Mouse (Mus musculus): ENCODE data around the gene Ly86. TPM values are rescaled to one million over a fixed set of nuclear protein-coding genes. Genes with fewer than 3 reads are reported as not detected.

Gene Ly86
- polyA plus RNA-seq, 1 experiment from 2014 or later, result 12.0 TPM

- H3K27me3 ChIP-seq, result no peaks in the 10 kb centered on the region
- no peaks in the 10 kb centered on the region for H3K36me3 ChIP-seq
- no peak overlapping the region for H3K4me2 ChIP-seq
- no peak for ATAC-seq (ENCODE audit: low FRiP score)
- no peaks in the 10 kb centered on the region for H3K9me3 ChIP-seq
- H3K4me3 ChIP-seq, result no peak overlapping the region
- H3K27ac ChIP-seq, result no peak overlapping the region
- no peak overlapping the region for H3K9ac ChIP-seq
- no peaks in the 10 kb centered on the region for H3K4me1 ChIP-seq (replicated peaks)
- 81% methylated on average over 4 of the region's 4 CpGs for WGBS
These were observed 14.0 kb upstream of the Ly86 start for GRCm38 (mm10) chr13:37330971-37331370.

DNA sequence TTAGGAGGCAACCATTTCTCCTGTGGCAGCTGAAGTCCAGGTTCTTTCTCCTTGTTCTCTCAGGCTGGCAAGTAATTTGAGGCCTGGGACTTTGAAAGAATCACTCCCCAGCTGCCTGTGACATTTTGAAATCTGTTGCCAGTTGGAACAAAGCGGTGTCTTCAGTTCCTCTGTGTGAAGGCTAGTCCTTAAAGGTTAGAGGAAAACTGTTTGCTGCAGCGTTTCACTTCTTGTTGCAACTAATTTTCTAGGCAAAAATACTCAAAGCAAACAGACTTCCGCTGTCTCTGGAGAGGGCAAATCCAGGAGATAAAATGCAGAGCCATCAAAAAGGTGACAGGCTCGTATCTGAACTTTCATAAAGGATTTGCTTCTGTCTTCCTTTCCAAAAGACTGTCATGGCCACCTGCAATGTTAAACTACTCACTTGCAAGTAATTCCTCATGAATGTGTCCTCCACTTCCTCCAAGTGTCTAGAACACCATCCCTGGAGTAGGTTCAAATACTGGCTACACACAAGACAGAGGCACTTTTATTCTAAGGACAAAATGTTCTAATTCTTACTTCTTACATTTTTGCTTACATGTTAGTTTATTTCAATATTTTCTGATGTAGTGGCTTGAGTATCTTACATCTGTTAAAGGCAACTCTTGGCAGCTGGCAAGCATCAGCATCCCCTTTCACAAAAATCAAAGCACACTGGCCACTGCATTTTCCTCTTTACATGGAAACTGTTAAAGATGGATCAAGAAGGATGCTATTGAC is 12.0 kb upstream of the Ly86 start:
- 86% methylated on average over 4 of the region's 4 CpGs for WGBS
- Histone ChIP-seq H3K4me1 (replicated peaks) (no peaks in the 10 kb centered on the region), H3K4me2 (no peak overlapping the region), H3K27me3 (no peaks in the 10 kb centered on the region), H3K9ac (no peak overlapping the region), H3K27ac (no peak overlapping the region), H3K9me3 (no peaks in the 10 kb centered on the region), H3K36me3 (no peaks in the 10 kb centered on the region), H3K4me3 (no peak overlapping the region)
- ATAC-seq (ENCODE audit: low FRiP score), result no peak

DNA sequence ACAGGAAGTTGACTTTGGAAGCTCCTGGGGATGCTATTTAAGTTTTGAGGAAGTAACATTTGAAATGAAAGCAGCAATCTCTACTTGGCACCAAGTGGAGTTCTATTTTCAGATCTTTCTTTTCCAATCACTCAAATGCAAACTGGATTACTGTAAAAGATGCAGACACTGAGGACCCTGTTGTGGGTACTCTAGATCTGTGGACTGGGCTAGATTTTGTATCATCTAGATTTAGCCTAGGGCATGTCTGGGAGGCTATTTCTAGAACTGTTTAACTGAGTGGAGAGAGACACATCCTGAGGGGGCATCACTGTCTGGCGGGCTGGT is 11.5 kb upstream of the Ly86 start:
- Histone ChIP-seq H3K36me3 (no peaks in the 10 kb centered on the region), H3K9ac (no peak overlapping the region), H3K27ac (no peak overlapping the region), H3K4me2 (no peak overlapping the region), H3K4me1 (replicated peaks) (no peaks in the 10 kb centered on the region), H3K27me3 (no peaks in the 10 kb centered on the region), H3K4me3 (no peak overlapping the region), H3K9me3 (no peaks in the 10 kb centered on the region)
- no peak for ATAC-seq (ENCODE audit: low FRiP score)
- WGBS, result 81% methylated on average over 1 of the region's 1 CpGs

- H3K27me3 ChIP-seq, result no peaks in the 10 kb centered on the region
- H3K36me3 ChIP-seq, result no peaks in the 10 kb centered on the region
- no peak overlapping the region for H3K4me2 ChIP-seq
- peaks cover 3% of the 10 kb centered on the region; the same call in 1 of the 2 replicates for H3K9me3 ChIP-seq
- H3K4me3 ChIP-seq, result no peak overlapping the region
- no peak overlapping the region for H3K27ac ChIP-seq
- WGBS, result 83% methylated on average over 4 of the region's 4 CpGs
- H3K4me1 ChIP-seq (replicated peaks), result no peaks in the 10 kb centered on the region
- ATAC-seq (ENCODE audit: low FRiP score), result no peak
- H3K9ac ChIP-seq, result no peak overlapping the region
These were observed 7.7 kb upstream of the Ly86 start for GRCm38 (mm10) chr13:37337269-37337668.

GRCm38 (mm10) chr13:37337871-37338270 is 7.1 kb upstream of the Ly86 start:
- H3K9ac ChIP-seq, result no peak overlapping the region
- peaks cover 3% of the 10 kb centered on the region; the same call in 1 of the 2 replicates for H3K9me3 ChIP-seq
- WGBS, result 83% methylated on average over 7 of the region's 7 CpGs
- H3K36me3 ChIP-seq, result no peaks in the 10 kb centered on the region
- no peaks in the 10 kb centered on the region for H3K4me1 ChIP-seq (replicated peaks)
- no peak for ATAC-seq (ENCODE audit: low FRiP score)
- no peak overlapping the region for H3K4me3 ChIP-seq
- H3K4me2 ChIP-seq, result no peak overlapping the region
- no peak overlapping the region for H3K27ac ChIP-seq
- H3K27me3 ChIP-seq, result no peaks in the 10 kb centered on the region

DNA sequence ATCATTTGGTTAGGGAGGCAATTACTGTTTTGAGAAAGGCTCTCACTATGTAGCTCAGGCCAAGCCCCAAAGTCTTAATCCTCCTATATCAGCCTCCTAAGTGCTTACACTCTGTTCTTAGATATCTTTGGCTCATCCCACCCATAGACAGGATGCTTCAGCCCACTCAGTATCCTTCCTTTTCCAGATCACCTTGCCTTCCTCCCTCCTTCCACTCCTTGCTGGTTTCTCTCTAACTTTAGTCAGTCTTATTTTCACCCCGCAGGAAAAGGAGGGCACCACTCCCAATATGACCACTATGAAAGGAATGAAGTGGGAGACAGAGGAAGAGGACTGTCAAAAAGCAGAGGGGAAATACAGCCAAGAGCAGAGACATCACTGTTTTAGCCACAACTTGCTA is 2.2 kb upstream of the Ly86 start:
- H3K9me3 ChIP-seq, result peaks cover 3% of the 10 kb centered on the region; the same call in 1 of the 2 replicates
- no peaks in the 10 kb centered on the region for H3K4me1 ChIP-seq (replicated peaks)
- no peaks in the 10 kb centered on the region for H3K36me3 ChIP-seq
- no peak overlapping the region for H3K4me3 ChIP-seq
- WGBS, result 80% methylated on average over 1 of the region's 1 CpGs
- no peak overlapping the region for H3K27ac ChIP-seq
- H3K27me3 ChIP-seq, result no peaks in the 10 kb centered on the region
- H3K9ac ChIP-seq, result no peak overlapping the region
- H3K4me2 ChIP-seq, result no peak overlapping the region
- no peak for ATAC-seq (ENCODE audit: low FRiP score)

DNA sequence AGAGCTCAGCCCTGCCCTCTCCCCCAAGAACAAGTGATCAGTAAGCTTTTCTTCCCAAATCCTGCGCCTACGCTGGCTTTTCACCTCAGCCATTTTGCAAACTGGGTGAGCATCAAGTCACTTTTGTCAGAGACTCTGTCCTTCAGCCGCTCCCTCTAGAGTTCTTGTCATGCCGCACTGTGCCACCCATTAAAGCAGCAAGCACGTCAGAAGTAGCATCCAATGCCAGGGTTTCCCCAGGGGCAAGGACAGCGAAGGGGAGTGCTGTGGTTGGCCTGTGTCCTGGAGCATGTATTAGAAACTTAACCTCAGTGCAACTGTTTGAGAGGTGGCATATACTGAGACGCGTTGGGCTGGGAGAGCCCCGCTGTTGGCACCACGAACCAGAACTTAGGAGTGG is 815 bp downstream of the Ly86 start:
- no peaks in the 10 kb centered on the region for H3K4me1 ChIP-seq (replicated peaks)
- no peaks in the 10 kb centered on the region for H3K27me3 ChIP-seq
- no peaks in the 10 kb centered on the region for H3K36me3 ChIP-seq
- H3K4me3 ChIP-seq, result no peak overlapping the region
- no peaks in the 10 kb centered on the region for H3K9me3 ChIP-seq
- no peak overlapping the region for H3K9ac ChIP-seq
- no peak overlapping the region for H3K4me2 ChIP-seq
- WGBS, result 91% methylated on average over 10 of the region's 10 CpGs
- ATAC-seq (ENCODE audit: low FRiP score), result no peak
- no peak overlapping the region for H3K27ac ChIP-seq

- no peaks in the 10 kb centered on the region for H3K27me3 ChIP-seq
- no peak overlapping the region for H3K4me2 ChIP-seq
- WGBS, result 86% methylated on average over 8 of the region's 8 CpGs
- ATAC-seq (ENCODE audit: low FRiP score), result no peak
- no peak overlapping the region for H3K4me3 ChIP-seq
- H3K9me3 ChIP-seq, result no peaks in the 10 kb centered on the region
- H3K36me3 ChIP-seq, result no peaks in the 10 kb centered on the region
- H3K4me1 ChIP-seq (replicated peaks), result no peaks in the 10 kb centered on the region
- H3K9ac ChIP-seq, result no peak overlapping the region
- no peak overlapping the region for H3K27ac ChIP-seq
These were observed 3.0 kb downstream of the Ly86 start for GRCm38 (mm10) chr13:37347871-37348595.

DNA sequence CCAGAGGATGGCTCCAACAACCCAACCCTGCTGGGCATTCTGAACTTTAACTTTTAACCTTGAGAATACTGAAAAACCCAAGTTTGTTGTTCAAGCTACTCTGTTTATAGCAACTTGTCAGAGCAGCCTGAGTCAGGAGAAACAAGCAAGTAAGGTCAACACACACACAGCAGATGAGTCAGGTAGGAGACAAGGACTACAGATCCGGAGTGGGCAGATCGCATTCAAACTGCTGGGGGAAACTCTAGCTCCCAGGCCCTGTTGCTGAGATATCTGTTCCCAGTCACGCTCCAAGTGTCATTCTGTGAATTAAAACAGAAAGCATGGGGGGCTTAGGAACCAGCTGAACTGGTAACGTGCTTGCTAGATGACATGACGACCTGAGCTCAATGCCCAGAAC is 4.0 kb downstream of the Ly86 start:
- H3K4me2 ChIP-seq, result no peak overlapping the region
- H3K4me1 ChIP-seq (replicated peaks), result no peaks in the 10 kb centered on the region
- H3K27ac ChIP-seq, result no peak overlapping the region
- H3K9me3 ChIP-seq, result no peaks in the 10 kb centered on the region
- H3K4me3 ChIP-seq, result no peak overlapping the region
- H3K9ac ChIP-seq, result no peak overlapping the region
- no peaks in the 10 kb centered on the region for H3K27me3 ChIP-seq
- no peak for ATAC-seq (ENCODE audit: low FRiP score)
- H3K36me3 ChIP-seq, result no peaks in the 10 kb centered on the region
- WGBS, result 83% methylated on average over 5 of the region's 5 CpGs

DNA sequence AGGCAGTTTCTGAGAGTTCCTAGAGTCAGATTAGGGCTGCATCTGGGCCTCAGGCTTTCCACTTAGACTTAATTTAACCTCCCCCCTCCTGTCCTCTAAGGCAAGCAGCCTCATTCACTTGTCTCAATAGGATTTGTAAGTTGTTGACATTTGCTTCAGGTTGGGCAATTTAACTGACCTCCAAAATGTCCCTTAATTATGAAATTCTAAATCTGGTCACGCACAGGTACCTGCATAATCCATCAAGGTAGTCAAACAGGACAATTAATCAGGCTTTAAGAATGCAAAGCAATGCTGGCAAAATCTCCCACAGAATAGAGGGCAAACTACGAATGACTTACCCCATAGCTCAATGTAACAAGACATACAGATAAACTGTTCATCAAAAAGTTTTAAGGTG is 8.0 kb downstream of the Ly86 start:
- Histone ChIP-seq H3K4me1 (replicated peaks) (no peaks in the 10 kb centered on the region), H3K9ac (no peak overlapping the region), H3K27ac (no peak overlapping the region), H3K9me3 (no peaks in the 10 kb centered on the region), H3K27me3 (no peaks in the 10 kb centered on the region), H3K4me2 (no peak overlapping the region), H3K4me3 (no peak overlapping the region), H3K36me3 (no peaks in the 10 kb centered on the region)
- WGBS, result 74% methylated on average over 2 of the region's 2 CpGs
- no peak for ATAC-seq (ENCODE audit: low FRiP score)

- ATAC-seq (ENCODE audit: low FRiP score), result no peak
- Histone ChIP-seq H3K4me1 (replicated peaks) (no peaks in the 10 kb centered on the region), H3K9me3 (no peaks in the 10 kb centered on the region), H3K27ac (no peak overlapping the region), H3K36me3 (no peaks in the 10 kb centered on the region), H3K4me3 (no peak overlapping the region), H3K4me2 (no peak overlapping the region), H3K27me3 (no peaks in the 10 kb centered on the region), H3K9ac (no peak overlapping the region)
- WGBS, result 71% methylated on average over 4 of the region's 4 CpGs
These were observed 8.9 kb downstream of the Ly86 start for GRCm38 (mm10) chr13:37353868-37354267.

- Histone ChIP-seq H3K9me3 (no peaks in the 10 kb centered on the region), H3K4me3 (no peak overlapping the region), H3K27ac (no peak overlapping the region), H3K9ac (no peak overlapping the region), H3K27me3 (no peaks in the 10 kb centered on the region), H3K4me1 (replicated peaks) (no peaks in the 10 kb centered on the region), H3K4me2 (no peak overlapping the region), H3K36me3 (no peaks in the 10 kb centered on the region)
- ATAC-seq (ENCODE audit: low FRiP score), result no peak
- WGBS, result 86% methylated on average over 4 of the region's 4 CpGs
These were observed 9.4 kb downstream of the Ly86 start for GRCm38 (mm10) chr13:37354432-37354831.

Data from hindbrain, embryonic 13.5 days (tissue).